9 mouse cellular contexts compared by ENCODE assay signal in genomic region chr3:49944783-49945182, GRCm38 (mm10).
DNase-seq lines count a peak whose midpoint lies in the region; ATAC-seq lines count a peak whose summit lies in the region.
"Had no signal": no experiment of that assay in that cellular context is flagged by ENCODE, and none has a peak within 500 bp of the region (broad histone marks: within the 10 kb centered on the region; RNA-seq: fewer than 3 reads in every experiment).

No protein-coding gene starts in this region.

- H3K9me3 ChIP-seq in lung, embryonic 15.5 days = no peaks in the 10 kb centered on the region
- H3K9me3 ChIP-seq: midbrain, embryonic 12.5 days had no signal

- ATAC-seq in lung, embryonic 15.5 days (ENCODE audit: borderline replicate concordance, extremely low read depth, low FRiP score, low TSS enrichment) = peak; percentile 90; the same call in 1 of the 2 replicates
- no peak for ATAC-seq in erythroid progenitor cell, adult 5-6 weeks (replicated peaks; ENCODE audit: low FRiP score, poor library complexity, severe bottlenecking)

- 20% methylated on average over 5 of the region's 5 CpGs for WGBS in lung, embryonic 15.5 days

- H3K9ac ChIP-seq in lung, embryonic 15.5 days = no peak overlapping the region
- H3K9ac ChIP-seq: midbrain, embryonic 12.5 days had no signal

- no peak overlapping the region for H3K4me3 ChIP-seq in lung, embryonic 15.5 days
- H3K4me3 ChIP-seq: midbrain, embryonic 12.5 days had no signal

- peak; percentile 12 to 18 for DNase-seq in cerebellum, postnatal 14 days
- no peak for DNase-seq in cerebellum, adult 11-12 months
- DNase-seq in embryo, embryonic 10.5 days (ENCODE audit: low spot score) = peak; percentile 25
- peak; percentile 29 for DNase-seq in kidney, adult 9 months
- no peak for DNase-seq in thymus, postnatal 25 days
- no peak for DNase-seq in adrenal gland, postnatal 10 days

- H3K27ac ChIP-seq in lung, embryonic 15.5 days = peak overlapping the region; percentile 70
- H3K27ac ChIP-seq: midbrain, embryonic 12.5 days had no signal

- H3K4me1 ChIP-seq in lung, embryonic 15.5 days = peaks cover 8% of the 10 kb centered on the region
- H3K4me1 ChIP-seq: midbrain, embryonic 12.5 days had no signal

- no peak overlapping the region for H3K4me2 ChIP-seq in lung, embryonic 15.5 days
- H3K4me2 ChIP-seq: midbrain, embryonic 12.5 days had no signal

- H3K27me3 ChIP-seq in lung, embryonic 15.5 days = no peaks in the 10 kb centered on the region
- H3K27me3 ChIP-seq: midbrain, embryonic 12.5 days had no signal

- H3K36me3 ChIP-seq in lung, embryonic 15.5 days = no peaks in the 10 kb centered on the region
- H3K36me3 ChIP-seq: midbrain, embryonic 12.5 days had no signal

Comparison
In these comparisons a context has a peak if more than half of its experiments do, and no peak if none do; other contexts are left out.
1. DNase-seq: peak in cerebellum, postnatal 14 days (2 of 2), embryo, embryonic 10.5 days (single experiment) and kidney, adult 9 months (single experiment); none in cerebellum, adult 11-12 months (single experiment), thymus, postnatal 25 days (single experiment) and adrenal gland, postnatal 10 days (single experiment).